Mouse (Mus musculus) midbrain, embryonic 16.5 days (tissue): ENCODE measurements around the gene Usp20. TPM values are rescaled to one million over a fixed set of nuclear protein-coding genes. Genes with fewer than 3 reads are reported as not detected.
"Not testable (repeated sequence)": the region's sequence is repeated elsewhere in the genome, so short reads cannot be mapped to it uniquely, and the experiment has no call there.

Source experiments
- ATAC-seq: fragments of 200-750 bp; cut with Nextera tagmentation; 2 replicates; pipeline ENCODE4 v1.8.0; 2017; ENCODE audit warnings: moderate TSS enrichment
- H3K27ac ChIP-seq: fragments of 300-500 bp; sonication (generic); 2 replicates; pipeline ENCODE4 v1.5.1; 2014; ENCODE audit warnings: mild to moderate bottlenecking, low read length, mixed read lengths
- H3K27me3 ChIP-seq: fragments of 300-500 bp; sonication (generic); 2 replicates; pipeline ENCODE4 v1.6.1; 2014; ENCODE audit warnings: low read depth, low read length, mixed read lengths; ENCODE audit not compliant: control insufficient read depth, insufficient read depth
- H3K36me3 ChIP-seq: fragments of 300-500 bp; sonication (generic); 2 replicates; pipeline ENCODE4 v1.6.1; 2014; ENCODE audit warnings: mild to moderate bottlenecking, low read length, moderate library complexity, mixed read lengths; ENCODE audit not compliant: control insufficient read depth, insufficient read depth
- H3K4me1 ChIP-seq: fragments of 300-500 bp; sonication (generic); 2 replicates; pipeline ENCODE4 v1.6.1; 2014; ENCODE audit warnings: mild to moderate bottlenecking, low read length, mixed read lengths; ENCODE audit not compliant: control insufficient read depth, insufficient read depth
- H3K4me2 ChIP-seq: fragments of 300-500 bp; sonication (generic); 2 replicates; pipeline ENCODE4 v1.6.1; 2014; ENCODE audit warnings: mild to moderate bottlenecking, low read length, mixed read lengths
- H3K4me3 ChIP-seq: fragments of 300-500 bp; sonication (generic); 2 replicates; pipeline ENCODE4 v1.5.1; 2014; ENCODE audit warnings: low read depth, mild to moderate bottlenecking, low read length, moderate library complexity, mixed read lengths
- H3K9ac ChIP-seq: fragments of 300-500 bp; sonication (generic); 2 replicates; pipeline ENCODE4 v1.6.1; 2014; ENCODE audit warnings: low read depth, low read length, mixed read lengths
- H3K9me3 ChIP-seq: fragments of 300-500 bp; sonication (generic); replicated peaks from 2 replicates; pipeline ENCODE4 v1.6.1; 2014; ENCODE audit warnings: mild to moderate bottlenecking, low read length, mixed read lengths; ENCODE audit not compliant: control insufficient read depth, poor library complexity, severe bottlenecking
- WGBS: fragments of 180-500 bp; shearing (Covaris S2); extraction: QIAGEN DNeasy Blood & Tissue Kit; methylation state at CpG from one replicate; pipeline ENCODE4 v1.1.7; 2014; 5-methylcytosine and 5-hydroxymethylcytosine counted together
- polyA plus RNA-seq: library from polyadenylated mRNA; unstranded; fragments of >200 nt; fragmentation: Nextera tagmentation; extraction: Ambion mirVana; gene quantifications from 2 replicates; pipeline ENCODE4 v1.2.1, GENCODE M21; 2015

Gene Usp20
- 49.2 and 49.8 TPM in 2 replicates for polyA plus RNA-seq

DNA sequence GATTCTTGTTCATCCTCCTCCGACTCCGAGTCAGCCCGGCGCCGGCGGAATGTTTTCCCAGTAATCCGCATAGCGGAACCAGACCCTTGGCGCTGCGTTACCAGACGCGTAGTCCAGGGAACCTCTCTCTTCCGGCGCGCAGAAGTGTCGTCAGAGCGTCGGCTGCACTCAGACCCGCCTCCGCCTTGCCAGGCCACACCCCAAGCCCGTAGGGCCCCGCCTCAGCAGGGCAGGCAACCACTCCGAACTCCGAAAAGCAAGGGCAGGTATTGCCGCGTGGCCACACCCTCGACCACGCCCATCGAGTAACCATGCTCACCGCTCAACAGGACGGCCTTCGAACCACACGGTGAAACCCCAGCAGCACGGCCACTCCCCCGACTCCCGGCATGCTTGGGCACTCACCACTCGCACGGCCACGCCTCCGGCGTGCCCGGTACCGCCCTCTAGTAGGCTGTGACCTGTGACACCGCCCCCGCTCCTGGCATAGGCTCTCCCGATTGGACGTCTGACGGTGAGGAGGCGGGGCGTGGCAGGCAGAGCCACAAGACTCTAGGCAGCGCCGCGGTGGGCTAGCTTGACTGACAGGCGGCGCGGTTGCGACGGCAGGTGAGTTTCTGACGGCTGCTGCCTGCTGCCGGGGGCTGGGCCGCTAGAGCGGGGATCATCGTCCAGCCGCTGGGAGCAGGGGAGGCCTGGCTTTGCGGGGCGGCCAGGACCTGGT, at the start of gene Usp20, which contains the start of gene BC005624:
TSS of gene Usp20 (plus strand) at position 490 of the 724 bp plus-strand sequence.
TSS of gene BC005624 (minus strand) at position 412 of the 724 bp plus-strand sequence.
- Histone ChIP-seq H3K4me3 (peak within 1 kb of the TSS; percentile 77), H3K4me1 (peaks cover 16% of the 10 kb centered on the region), H3K9me3 (no peaks in the 10 kb centered on the region), H3K36me3 (peaks cover 7% of the 10 kb centered on the region), H3K27me3 (no peaks in the 10 kb centered on the region), H3K27ac (peak within 1 kb of the TSS; percentile 81), H3K9ac (peak within 1 kb of the TSS; percentile 71), H3K4me2 (peak within 1 kb of the TSS; percentile 80)
- ATAC-seq = peak; percentile 98
- WGBS = under 1% methylated on average over 66 of the region's 66 CpGs

DNA sequence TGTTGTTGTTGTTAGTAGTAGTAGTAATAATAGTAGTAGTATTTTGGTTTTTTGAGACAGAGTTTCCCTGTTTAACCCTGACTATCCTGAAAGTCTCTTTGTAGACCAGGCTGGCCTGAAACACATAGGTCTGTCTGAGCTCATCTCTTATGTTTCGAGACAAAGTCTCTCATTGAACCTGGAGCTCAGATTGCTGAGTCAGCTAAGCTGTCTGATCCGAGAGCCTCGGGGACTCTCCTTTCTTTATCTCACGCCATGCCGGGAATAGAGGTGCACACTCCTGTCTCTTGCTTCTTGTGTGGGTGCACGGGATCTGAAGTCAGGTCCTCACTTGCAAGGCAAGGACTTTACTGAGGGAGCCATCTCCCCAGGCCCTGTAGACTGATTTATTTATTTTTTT, 49.0 kb upstream of the Usp20 start:
- no peak overlapping the region for H3K4me2 ChIP-seq
- H3K27ac ChIP-seq = no peak overlapping the region
- no peaks in the 10 kb centered on the region for H3K36me3 ChIP-seq
- H3K4me1 ChIP-seq = peaks cover 7% of the 10 kb centered on the region
- no peak overlapping the region for H3K4me3 ChIP-seq
- WGBS = 48% methylated on average over 6 of the region's 6 CpGs
- H3K9me3 ChIP-seq = no peaks in the 10 kb centered on the region
- ATAC-seq = no peak
- H3K27me3 ChIP-seq = no peaks in the 10 kb centered on the region
- H3K9ac ChIP-seq = no peak overlapping the region

DNA sequence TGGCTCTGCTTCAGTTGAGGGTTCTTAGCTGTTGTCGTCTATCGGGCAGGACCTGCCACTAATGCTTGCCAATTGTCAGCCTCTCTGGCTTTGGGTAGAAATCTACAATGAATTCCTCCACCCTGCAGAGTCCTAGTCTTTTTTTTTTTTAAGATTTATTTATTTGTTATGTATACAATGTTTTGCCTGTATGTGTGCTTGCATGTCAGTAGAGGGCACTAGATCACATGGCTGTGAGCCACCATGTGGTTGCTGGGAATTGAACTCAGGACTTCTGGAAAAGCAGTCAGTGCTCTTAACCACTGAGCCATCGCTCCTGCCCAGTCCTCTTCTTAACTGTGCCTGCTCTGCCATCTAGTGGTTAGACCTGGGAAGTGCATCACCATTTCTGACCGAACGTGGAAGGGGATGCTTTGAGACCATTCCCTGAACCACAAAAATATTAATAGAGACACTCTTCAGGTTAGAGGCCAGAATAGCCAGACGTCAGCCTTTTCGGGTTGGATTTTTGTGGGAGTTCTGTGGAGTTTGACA, 48.1 kb upstream of the Usp20 start:
- 23% methylated on average over 7 of the region's 7 CpGs for WGBS
- H3K27me3 ChIP-seq = no peaks in the 10 kb centered on the region
- peaks cover 7% of the 10 kb centered on the region for H3K4me1 ChIP-seq
- H3K27ac ChIP-seq = no peak overlapping the region
- H3K36me3 ChIP-seq = no peaks in the 10 kb centered on the region
- H3K4me2 ChIP-seq = no peak overlapping the region
- H3K9ac ChIP-seq = no peak overlapping the region
- H3K4me3 ChIP-seq = no peak overlapping the region
- no peaks in the 10 kb centered on the region for H3K9me3 ChIP-seq
- ATAC-seq = no peak

DNA sequence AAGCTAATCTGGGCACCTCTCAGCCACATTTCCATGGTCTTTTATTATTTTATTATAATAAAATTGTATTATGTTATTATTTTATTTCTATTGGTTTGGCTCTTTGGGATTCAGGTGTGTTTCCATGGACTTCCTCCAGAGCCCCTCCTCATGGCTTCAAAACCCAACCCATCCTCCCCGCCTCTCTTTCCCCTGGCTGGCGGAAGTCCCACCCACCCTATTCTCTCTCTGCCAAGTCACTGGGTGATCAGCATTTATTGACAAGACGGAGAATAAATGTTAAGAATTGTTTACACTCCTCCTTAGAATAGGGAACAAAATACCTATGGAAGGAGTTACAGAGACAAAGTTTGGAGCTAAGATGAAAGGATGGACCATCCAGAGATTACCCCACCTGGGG, 45.3 kb upstream of the Usp20 start:
- 68% methylated on average over 3 of the region's 3 CpGs for WGBS
- Histone ChIP-seq H3K36me3 (no peaks in the 10 kb centered on the region), H3K27me3 (no peaks in the 10 kb centered on the region)

DNA sequence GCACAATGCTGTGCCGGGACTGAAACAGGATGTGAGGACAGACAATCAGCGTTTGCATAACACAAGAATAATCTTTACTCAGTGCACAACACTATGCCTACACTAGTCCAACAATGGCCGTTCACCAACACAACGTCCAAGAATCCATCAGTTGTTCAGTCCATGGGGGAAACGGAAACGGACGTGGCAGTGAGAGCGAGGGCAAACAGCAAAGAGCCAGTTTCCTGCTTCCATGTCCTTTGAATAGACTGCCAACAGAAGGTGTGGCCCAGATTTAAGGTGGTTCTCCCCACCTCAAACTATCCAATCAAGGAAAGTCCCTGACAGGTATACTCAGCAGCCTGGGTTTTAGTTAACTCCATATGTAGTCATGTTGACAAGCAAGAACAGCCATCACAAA, 44.3 kb upstream of the Usp20 start:
- no peak overlapping the region for H3K27ac ChIP-seq
- ATAC-seq = no peak
- H3K4me3 ChIP-seq = no peak overlapping the region
- H3K4me1 ChIP-seq = no peaks in the 10 kb centered on the region
- WGBS = 86% methylated on average over 8 of the region's 8 CpGs
- H3K27me3 ChIP-seq = no peaks in the 10 kb centered on the region
- no peak overlapping the region for H3K9ac ChIP-seq
- H3K4me2 ChIP-seq = no peak overlapping the region
- H3K9me3 ChIP-seq = no peaks in the 10 kb centered on the region
- H3K36me3 ChIP-seq = no peaks in the 10 kb centered on the region

More for the DNA sequence above, 45.3 kb upstream of the Usp20 start:
- no peak for ATAC-seq
- no peak overlapping the region for H3K9ac ChIP-seq
- H3K4me3 ChIP-seq = no peak overlapping the region
- no peaks in the 10 kb centered on the region for H3K9me3 ChIP-seq
- no peaks in the 10 kb centered on the region for H3K4me1 ChIP-seq
- H3K4me2 ChIP-seq = no peak overlapping the region
- H3K27ac ChIP-seq = no peak overlapping the region

DNA sequence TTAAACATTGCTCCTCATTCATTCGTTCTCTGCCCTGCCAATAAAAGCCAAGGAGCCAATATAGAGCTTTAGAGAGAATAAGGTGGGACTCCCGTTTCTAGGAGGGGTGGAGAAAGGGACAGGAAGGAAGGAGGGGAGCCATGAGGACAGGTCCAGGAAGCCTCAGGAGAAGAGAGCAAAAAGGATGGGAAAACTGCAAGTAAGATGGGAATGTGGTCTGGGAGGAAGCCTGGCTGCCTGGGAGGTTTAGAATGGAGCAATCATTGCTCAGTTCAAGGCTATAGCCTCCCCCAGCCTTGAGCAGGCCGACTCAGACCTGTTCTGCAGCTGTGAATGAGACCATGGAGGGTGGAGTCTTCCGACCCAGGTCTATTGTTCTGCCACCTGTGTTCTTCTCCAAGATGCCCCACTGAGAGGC, 43.5 kb upstream of the Usp20 start:
- Histone ChIP-seq H3K36me3 (no peaks in the 10 kb centered on the region), H3K9me3 (no peaks in the 10 kb centered on the region), H3K9ac (no peak overlapping the region), H3K27ac (no peak overlapping the region), H3K4me3 (no peak overlapping the region), H3K4me1 (no peaks in the 10 kb centered on the region), H3K4me2 (no peak overlapping the region), H3K27me3 (no peaks in the 10 kb centered on the region)
- 58% methylated on average over 4 of the region's 4 CpGs for WGBS
- no peak for ATAC-seq

DNA sequence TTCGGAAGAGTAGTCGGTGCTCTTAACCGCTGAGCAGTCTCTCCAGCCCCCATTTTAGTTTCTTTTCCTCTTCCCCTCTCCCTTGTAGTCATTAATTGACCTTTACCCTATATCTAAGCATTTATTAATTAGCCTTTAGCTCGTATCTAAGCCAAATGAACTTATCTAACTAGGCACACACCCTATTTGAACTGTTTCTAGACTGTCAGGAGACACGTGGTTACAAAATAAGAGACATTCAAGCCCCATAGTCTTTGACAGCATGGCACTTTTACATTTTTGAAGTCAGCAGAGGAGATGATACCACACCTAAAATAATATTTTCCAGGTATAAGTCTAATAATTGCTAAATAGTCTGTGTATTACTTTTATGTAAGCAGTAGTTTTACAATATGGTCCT, 40.5 kb upstream of the Usp20 start:
- H3K4me1 ChIP-seq = no peaks in the 10 kb centered on the region
- H3K27ac ChIP-seq = no peak overlapping the region
- H3K27me3 ChIP-seq = no peaks in the 10 kb centered on the region
- H3K36me3 ChIP-seq = no peaks in the 10 kb centered on the region
- ATAC-seq = no peak
- no peak overlapping the region for H3K4me3 ChIP-seq
- H3K9me3 ChIP-seq = no peaks in the 10 kb centered on the region
- no peak overlapping the region for H3K4me2 ChIP-seq
- H3K9ac ChIP-seq = no peak overlapping the region
- WGBS = 89% methylated on average over 5 of the region's 5 CpGs

DNA sequence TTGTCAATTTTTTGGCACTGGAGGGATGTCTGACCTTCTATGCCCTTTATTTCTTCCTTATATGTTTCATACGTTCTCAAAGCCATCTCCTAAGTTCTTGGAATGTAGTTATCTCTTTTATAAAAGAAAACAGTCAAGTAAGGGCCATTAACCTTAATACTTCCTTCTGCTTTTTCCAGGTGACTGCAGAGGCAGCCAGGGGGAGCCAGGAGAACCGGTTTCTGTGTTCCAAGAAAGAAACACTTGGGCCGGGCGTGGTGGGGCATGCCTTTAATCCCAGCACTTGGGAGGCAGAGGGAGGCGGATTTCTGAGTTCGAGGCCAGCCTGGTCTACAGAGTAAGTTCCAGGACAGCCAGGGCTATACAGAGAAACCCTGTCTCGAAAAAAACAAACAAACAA, 40.0 kb upstream of the Usp20 start:
- H3K36me3 ChIP-seq, H3K27ac ChIP-seq, H3K4me3 ChIP-seq, ATAC-seq, H3K4me2 ChIP-seq, H3K4me1 ChIP-seq, H3K9me3 ChIP-seq, H3K27me3 ChIP-seq, H3K9ac ChIP-seq: not testable (repeated sequence)
- 51% methylated on average over 7 of the region's 7 CpGs for WGBS

DNA sequence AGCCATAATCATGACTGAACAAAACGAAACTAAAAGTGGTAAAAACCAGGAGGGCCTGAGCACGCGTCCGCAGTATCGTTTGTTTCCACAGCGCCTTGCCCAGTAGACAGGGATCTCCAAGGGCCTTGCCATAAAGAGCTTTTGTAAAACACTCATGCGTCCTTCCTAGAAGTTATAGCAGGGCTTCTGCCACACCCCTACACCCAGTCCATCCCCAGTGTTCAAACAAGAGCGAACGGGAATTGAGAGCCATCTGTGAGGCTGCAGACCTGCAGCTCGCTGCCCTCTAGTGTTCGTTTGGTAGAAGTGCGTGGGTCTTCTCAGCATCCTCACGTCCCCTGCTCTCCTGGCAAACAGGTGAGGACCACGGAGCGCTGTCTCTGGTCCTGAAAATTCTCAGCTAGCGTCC, 39.5 kb upstream of the Usp20 start:
- H3K9ac ChIP-seq = peak overlapping the region; percentile 49; the same call in 1 of the 2 replicates
- no peaks in the 10 kb centered on the region for H3K27me3 ChIP-seq
- peak overlapping the region; percentile 44; the same call in 1 of the 2 replicates for H3K4me2 ChIP-seq
- H3K36me3 ChIP-seq = no peaks in the 10 kb centered on the region
- H3K9me3 ChIP-seq = no peaks in the 10 kb centered on the region
- 31% methylated on average over 16 of the region's 16 CpGs for WGBS
- ATAC-seq = 0 out of 2 replicates have a peak, but pooled peaks have one; percentile 68
- no peak overlapping the region for H3K27ac ChIP-seq
- H3K4me3 ChIP-seq = peak overlapping the region; percentile 15
- no peaks in the 10 kb centered on the region for H3K4me1 ChIP-seq
